ENCODE assay signal across 10 mouse cellular contexts in genomic region chr11:22719570-22719969, GRCm38 (mm10).
DNase-seq lines count a peak whose midpoint lies in the region; ATAC-seq and TF ChIP-seq lines count a peak whose summit lies in the region.
"Had no signal": no experiment of that assay in that cellular context is flagged by ENCODE, and none has a peak within 500 bp of the region (broad histone marks: within the 10 kb centered on the region; RNA-seq: fewer than 3 reads in every experiment).

No protein-coding gene starts in this region.

- H3K9ac ChIP-seq in lung, embryonic 14.5 days = no peak overlapping the region
- H3K9ac ChIP-seq in stomach, embryonic 14.5 days (replicated peaks; ENCODE audit: low read depth, low read length) = no peak overlapping the region
- H3K9ac ChIP-seq: limb, embryonic 13.5 days had no signal

- no peaks in the 10 kb centered on the region for H3K27me3 ChIP-seq in lung, embryonic 14.5 days (ENCODE audit: insufficient read depth, low read length)
- H3K27me3 ChIP-seq in stomach, embryonic 14.5 days (ENCODE audit: control insufficient read depth, insufficient read depth, low read length) = no peaks in the 10 kb centered on the region
- H3K27me3 ChIP-seq: limb, embryonic 13.5 days had no signal

- no peak overlapping the region for H3K27ac ChIP-seq in lung, embryonic 14.5 days (ENCODE audit: low read depth)
- no peak overlapping the region for H3K27ac ChIP-seq in stomach, embryonic 14.5 days (ENCODE audit: low read length)
- H3K27ac ChIP-seq: forebrain, embryonic 10.5 days; limb, embryonic 13.5 days had no signal

- 54% methylated on average over 4 of the region's 4 CpGs for WGBS in lung, embryonic 14.5 days
- 12% methylated on average over 4 of the region's 4 CpGs for WGBS in large intestine, adult 2 months
- 55% methylated on average over 4 of the region's 4 CpGs for WGBS in stomach, embryonic 14.5 days

- peak; percentile 31; the same call in 1 of the 2 replicates for ATAC-seq in lung, embryonic 14.5 days (ENCODE audit: insufficient read depth)
- ATAC-seq in stomach, embryonic 14.5 days (ENCODE audit: insufficient number of reproducible peaks, insufficient read depth, low FRiP score, low read depth) = peak; percentile 49; the same call in 1 of the 2 replicates

- H3K4me2 ChIP-seq in lung, embryonic 14.5 days = no peak overlapping the region
- no peak overlapping the region for H3K4me2 ChIP-seq in stomach, embryonic 14.5 days (replicated peaks; ENCODE audit: low read depth, low read length)
- H3K4me2 ChIP-seq: limb, embryonic 13.5 days had no signal

- no peaks in the 10 kb centered on the region for H3K36me3 ChIP-seq in lung, embryonic 14.5 days (ENCODE audit: insufficient read depth)
- H3K36me3 ChIP-seq in stomach, embryonic 14.5 days (ENCODE audit: control insufficient read depth, insufficient read depth, low read length) = no peaks in the 10 kb centered on the region
- H3K36me3 ChIP-seq: forebrain, embryonic 10.5 days; limb, embryonic 13.5 days had no signal

- TF ChIP-seq CTCF in lung, embryonic 14.5 days (IDR thresholded peaks at IDR 0.05; ENCODE audit: low read depth) = no peak

- peak; percentile 39 for DNase-seq in adrenal gland, adult 8-10 months
- DNase-seq in adrenal gland, postnatal 4 days (ENCODE audit: low spot score in 2 of 2) = no peak
- no peak for DNase-seq in lung, embryonic 14.5 days
- no peak for DNase-seq in lung, postnatal 14 days
- DNase-seq in large intestine, adult 2 months (ENCODE audit: low read depth, low spot score) = peak; percentile 46
- DNase-seq in cerebellum, adult 18-20 months = no peak
- DNase-seq in retina, embryonic 14.5 days (ENCODE audit: low spot score) = no peak

- H3K9me3 ChIP-seq in lung, embryonic 14.5 days (ENCODE audit: low read depth, low read length) = no peaks in the 10 kb centered on the region
- H3K9me3 ChIP-seq in stomach, embryonic 14.5 days (ENCODE audit: control insufficient read depth, low read depth, low read length) = 0 out of 2 replicates have a peak, but pooled peaks cover 5% of the 10 kb centered on the region
- H3K9me3 ChIP-seq: limb, embryonic 13.5 days had no signal

- no peaks in the 10 kb centered on the region for H3K4me1 ChIP-seq in lung, embryonic 14.5 days (ENCODE audit: insufficient read depth)
- H3K4me1 ChIP-seq in stomach, embryonic 14.5 days (ENCODE audit: control insufficient read depth, insufficient read depth, low read length) = no peaks in the 10 kb centered on the region
- H3K4me1 ChIP-seq: forebrain, embryonic 10.5 days had no signal

- no peak overlapping the region for H3K4me3 ChIP-seq in lung, embryonic 14.5 days (ENCODE audit: low read depth, low read length)
- H3K4me3 ChIP-seq in stomach, embryonic 14.5 days (ENCODE audit: low read depth, low read length) = no peak overlapping the region
- H3K4me3 ChIP-seq: forebrain, embryonic 10.5 days; limb, embryonic 13.5 days had no signal

Comparison
In these comparisons a context has a peak if more than half of its experiments do, and no peak if none do; other contexts are left out.
1. DNase-seq: peak in adrenal gland, adult 8-10 months (single experiment) and large intestine, adult 2 months (single experiment); none in adrenal gland, postnatal 4 days (0 of 2), lung, embryonic 14.5 days (single experiment), lung, postnatal 14 days (single experiment), cerebellum, adult 18-20 months (0 of 2) and retina, embryonic 14.5 days (single experiment).